Mouse (Mus musculus) liver, embryonic 14.5 days (tissue): ENCODE measurements around the gene Gm10300. TPM values are rescaled to one million over a fixed set of nuclear protein-coding genes. Genes with fewer than 3 reads are reported as not detected.

Experiments
- ATAC-seq: fragments of 200-750 bp; cut with Nextera tagmentation; 2 replicates; pipeline ENCODE4 v1.8.0; 2017; ENCODE audit warnings: moderate number of reproducible peaks, mild to moderate bottlenecking, moderate library complexity; ENCODE audit not compliant: insufficient read depth
- DNase-seq, 3 experiments: peaks; one replicate each; pipeline ENCODE4 v3.0.0-alpha.2; 2012 to 2013; ENCODE audit warnings: low read depth in 3 of 3, low spot score in 3 of 3
- H3K27ac ChIP-seq: fragments of 300-500 bp; sonication (generic); 2 replicates; pipeline ENCODE4 v1.5.1; 2014; ENCODE audit warnings: moderate library complexity, mild to moderate bottlenecking, control low read depth, inconsistent platforms
- H3K27me3 ChIP-seq: fragments of 300-500 bp; sonication (generic); 2 replicates; pipeline ENCODE4 v1.6.1; 2014; ENCODE audit warnings: mild to moderate bottlenecking, low read length, moderate library complexity; ENCODE audit not compliant: control insufficient read depth, insufficient read depth
- H3K36me3 ChIP-seq: fragments of 300-500 bp; sonication (generic); replicated peaks from 2 replicates; pipeline ENCODE4 v1.6.1; 2014; ENCODE audit warnings: low read depth; ENCODE audit not compliant: control insufficient read depth, insufficient read depth
- H3K4me1 ChIP-seq, 2 experiments: fragments of 200-500 bp in 1 of 2; fragments of 300-500 bp in 1 of 2; sonication (generic) in 1 of 2; replicated peaks; 2 replicates each; pipeline ENCODE4 v1.6.1; 2012 to 2014; ENCODE audit warnings: antibody characterized with exemption in 1 of 2, inconsistent platforms in 1 of 2, low read length in 1 of 2; ENCODE audit not compliant: control insufficient read depth in 2 of 2, insufficient read depth in 2 of 2
- H3K4me2 ChIP-seq: fragments of 300-500 bp; sonication (generic); 2 replicates; pipeline ENCODE4 v1.6.1; 2014; ENCODE audit warnings: low read depth, mild to moderate bottlenecking, control low read depth, moderate library complexity
- H3K4me3 ChIP-seq, 2 experiments: fragments of 200-500 bp in 1 of 2; fragments of 300-500 bp in 1 of 2; sonication (generic) in 1 of 2; 2 replicates each; pipeline ENCODE4 v1.5.1; 2012 to 2014; ENCODE audit warnings: low read depth in 2 of 2, low read length in 2 of 2, mild to moderate bottlenecking in 2 of 2, control low read depth in 1 of 2, inconsistent platforms in 1 of 2, moderate library complexity in 1 of 2; ENCODE audit not compliant: insufficient read depth in 1 of 2
- H3K9ac ChIP-seq: fragments of 300-500 bp; sonication (generic); replicated peaks from 2 replicates; pipeline ENCODE4 v1.6.1; 2014; ENCODE audit warnings: mild to moderate bottlenecking, control low read depth, moderate library complexity
- H3K9me3 ChIP-seq: fragments of 300-500 bp; sonication (generic); 2 replicates; pipeline ENCODE4 v1.6.1; 2016; ENCODE audit warnings: low read length, mixed read lengths; ENCODE audit not compliant: control insufficient read depth
- CTCF ChIP-seq: IDR thresholded peaks from 2 replicates; pipeline ENCODE4 v1.5.1; 2016; ENCODE audit warnings: antibody characterized with exemption, low read depth, control low read depth
- EP300 ChIP-seq: IDR thresholded peaks from 2 replicates; pipeline ENCODE4 v1.6.1; 2016; ENCODE audit warnings: antibody characterized with exemption, low read depth
- WGBS: fragments of 180-500 bp; shearing (Covaris S2); extraction: QIAGEN DNeasy Blood & Tissue Kit; methylation state at CpG from one replicate; pipeline ENCODE4 v1.1.7; 2014; ENCODE audit not compliant: insufficient replicate concordance; 5-methylcytosine and 5-hydroxymethylcytosine counted together
- polyA plus RNA-seq, 2 experiments: library from polyadenylated mRNA; depleted of rRNA in 1 of 2; stranded (reverse) in 1 of 2; unstranded in 1 of 2; fragments of >200 nt; fragmentation: Nextera tagmentation in 1 of 2; extraction: Ambion mirVana in 1 of 2; gene quantifications; 2 replicates each; pipeline versions ENCODE4 v1.2.1 to v1.2.3; 2012 to 2014

Gene Gm10300
- polyA plus RNA-seq, 2 experiments, result 0.15 to 0.32 TPM

DNA sequence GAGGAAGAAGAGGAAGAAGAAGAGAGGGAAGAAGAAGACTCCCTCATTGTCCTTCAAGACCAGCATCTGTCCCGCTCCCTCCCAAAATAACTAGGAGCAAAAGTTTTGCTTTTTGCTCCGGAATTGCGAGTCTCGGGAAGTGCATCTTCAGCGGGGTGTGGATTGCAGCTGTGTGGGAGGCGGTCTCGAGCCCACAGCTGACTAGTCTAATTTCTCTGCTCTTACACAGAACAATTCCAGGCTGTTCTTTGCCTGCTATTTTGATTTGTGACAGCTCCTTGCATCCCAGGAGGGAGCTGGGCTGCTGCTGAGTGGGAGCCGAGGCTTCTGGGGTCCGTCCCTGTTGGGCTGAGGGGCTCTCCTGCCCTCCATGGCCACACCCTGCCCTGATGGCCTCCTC lies 45.1 kb downstream of the Gm10300 start:
- H3K27ac ChIP-seq, result no peak overlapping the region
- no peaks in the 10 kb centered on the region for H3K27me3 ChIP-seq
- DNase-seq, result no peak
- no peaks in the 10 kb centered on the region for H3K9me3 ChIP-seq
- no peak overlapping the region for H3K4me2 ChIP-seq
- WGBS, result 43% methylated on average over 9 of the region's 9 CpGs
- no peak for ATAC-seq
- no peak overlapping the region for H3K9ac ChIP-seq
- no peaks in the 10 kb centered on the region for H3K36me3 ChIP-seq
- no peak overlapping the region for H3K4me3 ChIP-seq
- no peaks in the 10 kb centered on the region for H3K4me1 ChIP-seq
- TF ChIP-seq EP300 (no peak), CTCF (no peak)

DNA sequence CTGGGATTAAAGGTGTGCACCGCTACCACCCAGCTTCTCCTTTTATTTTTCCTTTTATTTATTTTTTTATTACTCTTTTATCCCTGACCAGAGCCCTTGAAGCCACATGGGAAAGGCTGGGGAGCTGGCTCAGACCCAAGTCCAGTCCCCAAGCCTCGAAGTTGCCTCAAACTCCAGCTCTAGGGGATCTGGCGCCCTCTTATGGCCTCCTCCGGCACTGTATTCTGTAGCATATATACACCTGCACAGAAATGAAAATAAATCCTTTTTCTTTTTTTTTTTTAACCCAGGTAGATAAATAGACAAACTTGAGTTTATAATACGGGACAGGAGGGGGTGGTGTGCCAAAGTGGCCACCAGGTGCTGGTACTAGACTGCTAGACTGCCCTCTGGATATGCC lies 47.2 kb downstream of the Gm10300 start:
- Histone ChIP-seq H3K4me3 (no peak overlapping the region), H3K36me3 (no peaks in the 10 kb centered on the region), H3K9ac (no peak overlapping the region), H3K4me1 (no peaks in the 10 kb centered on the region), H3K27ac (no peak overlapping the region), H3K4me2 (no peak overlapping the region), H3K9me3 (no peaks in the 10 kb centered on the region), H3K27me3 (no peaks in the 10 kb centered on the region)
- 54% methylated on average over 5 of the region's 5 CpGs for WGBS
- peak; percentile 60 for TF ChIP-seq CTCF
- TF ChIP-seq EP300, result no peak
- ATAC-seq (no peak), DNase-seq (no peak)

GRCm38 (mm10) chr4:132123166-132123565 lies 48.7 kb downstream of the Gm10300 start:
- TF ChIP-seq EP300, result no peak
- TF ChIP-seq CTCF, result no peak
- Histone ChIP-seq H3K4me2 (no peak overlapping the region), H3K27ac (no peak overlapping the region), H3K9ac (no peak overlapping the region), H3K4me1 (no peaks in the 10 kb centered on the region), H3K4me3 (no peak overlapping the region), H3K36me3 (no peaks in the 10 kb centered on the region), H3K9me3 (no peaks in the 10 kb centered on the region), H3K27me3 (no peaks in the 10 kb centered on the region; the same call in 1 of the 2 replicates)
- ATAC-seq (no peak), DNase-seq (no peak)
- 73% methylated on average over 1 of the region's 1 CpGs for WGBS

Other genes starting within 250 kb of the Gm10300 start
- 1.7 and 2.0 TPM in 2 replicates for gene Ptpru, start 236.4 kb upstream of the Gm10300 start, polyA plus RNA-seq (2012; rRNA removed)
- 2.8 and 3.0 TPM in 2 replicates for gene Ptpru, start 236.4 kb upstream of the Gm10300 start, polyA plus RNA-seq (2014; fragmentation: Nextera tagmentation; extraction: Ambion mirVana)
- 21.8 and 23.8 TPM in 2 replicates for gene Mecr, start 231.2 kb upstream of the Gm10300 start, polyA plus RNA-seq (2012; rRNA removed)
- 31.6 and 36.8 TPM in 2 replicates for gene Mecr, start 231.2 kb upstream of the Gm10300 start, polyA plus RNA-seq (2014; fragmentation: Nextera tagmentation; extraction: Ambion mirVana)
- 35.3 and 43.4 TPM in 2 replicates for gene Srsf4, start 201.1 kb upstream of the Gm10300 start, polyA plus RNA-seq (2012; rRNA removed)
- gene Srsf4, start 201.1 kb upstream of the Gm10300 start, polyA plus RNA-seq (2014; fragmentation: Nextera tagmentation; extraction: Ambion mirVana), result 45.3 and 55.7 TPM in 2 replicates
- 0.56 and 0.67 TPM in 2 replicates for gene Tmem200b, start 152.9 kb upstream of the Gm10300 start, polyA plus RNA-seq (2012; rRNA removed)
- 0.06 and 0.10 TPM in 2 replicates for gene Tmem200b, start 152.9 kb upstream of the Gm10300 start, polyA plus RNA-seq (2014; fragmentation: Nextera tagmentation; extraction: Ambion mirVana)
- gene Epb41, start 624 bp downstream of the Gm10300 start, polyA plus RNA-seq (2012; rRNA removed), result 105 and 113 TPM in 2 replicates
- gene Epb41, start 624 bp downstream of the Gm10300 start, polyA plus RNA-seq (2014; fragmentation: Nextera tagmentation; extraction: Ambion mirVana), result 153 and 166 TPM in 2 replicates
- gene Oprd1, start 69.8 kb downstream of the Gm10300 start, polyA plus RNA-seq (2012; rRNA removed), result 0.03 and 0.04 TPM in 2 replicates
- gene Oprd1, start 69.8 kb downstream of the Gm10300 start, polyA plus RNA-seq (2014; fragmentation: Nextera tagmentation; extraction: Ambion mirVana), result 0.04 TPM in 1 of 2 replicates, not detected in the other
- gene Ythdf2, start 137.6 kb downstream of the Gm10300 start, polyA plus RNA-seq (2012; rRNA removed), result 5.5 and 8.5 TPM in 2 replicates
- 29.3 and 31.7 TPM in 2 replicates for gene Ythdf2, start 137.6 kb downstream of the Gm10300 start, polyA plus RNA-seq (2014; fragmentation: Nextera tagmentation; extraction: Ambion mirVana)
- gene Gmeb1, start 186.9 kb downstream of the Gm10300 start, polyA plus RNA-seq (2012; rRNA removed), result 6.3 and 8.1 TPM in 2 replicates
- gene Gmeb1, start 186.9 kb downstream of the Gm10300 start, polyA plus RNA-seq (2014; fragmentation: Nextera tagmentation; extraction: Ambion mirVana), result 9.9 and 12.2 TPM in 2 replicates
- 10.4 and 24.5 TPM in 2 replicates for gene Taf12, start 199.7 kb downstream of the Gm10300 start, polyA plus RNA-seq (2012; rRNA removed)
- gene Taf12, start 199.7 kb downstream of the Gm10300 start, polyA plus RNA-seq (2014; fragmentation: Nextera tagmentation; extraction: Ambion mirVana), result 48.7 and 49.5 TPM in 2 replicates
- gene Rab42, start 228.7 kb downstream of the Gm10300 start, polyA plus RNA-seq (2012; rRNA removed), result 0.33 and 0.47 TPM in 2 replicates
- 0.25 and 0.27 TPM in 2 replicates for gene Rab42, start 228.7 kb downstream of the Gm10300 start, polyA plus RNA-seq (2014; fragmentation: Nextera tagmentation; extraction: Ambion mirVana)